Mouse (Mus musculus): Measurements from ENCODE around the gene Btbd16. TPM values are rescaled to one million over a fixed set of nuclear protein-coding genes. Genes with fewer than 3 reads are reported as not detected.

The Btbd16 gene
- polyA plus RNA-seq, 1 experiment from 2014 or later = not detected

- H3K27ac ChIP-seq (ENCODE audit: low read depth, low read length) = no peak overlapping the region
- H3K4me3 ChIP-seq (ENCODE audit: low read length) = no peak overlapping the region
- H3K4me2 ChIP-seq (replicated peaks; ENCODE audit: low read depth, low read length) = no peak overlapping the region
- peaks cover 6% of the 10 kb centered on the region for H3K4me1 ChIP-seq (ENCODE audit: control insufficient read depth, insufficient read depth, low read length)
- H3K9me3 ChIP-seq (ENCODE audit: control insufficient read depth, low read length) = no peaks in the 10 kb centered on the region
- H3K36me3 ChIP-seq (ENCODE audit: control insufficient read depth, insufficient read depth, low read length) = no peaks in the 10 kb centered on the region
- H3K27me3 ChIP-seq (ENCODE audit: control insufficient read depth, insufficient read depth, low read length) = no peaks in the 10 kb centered on the region
- WGBS = 82% methylated on average over 12 of the region's 12 CpGs
- peak; percentile 57; the same call in 1 of the 2 replicates for ATAC-seq (ENCODE audit: low FRiP score, low TSS enrichment)
- no peak overlapping the region for H3K9ac ChIP-seq (ENCODE audit: low read depth, low read length)
These were observed 12.2 kb downstream of the Btbd16 start for GRCm38 (mm10) chr7:130785923-130786575.

DNA sequence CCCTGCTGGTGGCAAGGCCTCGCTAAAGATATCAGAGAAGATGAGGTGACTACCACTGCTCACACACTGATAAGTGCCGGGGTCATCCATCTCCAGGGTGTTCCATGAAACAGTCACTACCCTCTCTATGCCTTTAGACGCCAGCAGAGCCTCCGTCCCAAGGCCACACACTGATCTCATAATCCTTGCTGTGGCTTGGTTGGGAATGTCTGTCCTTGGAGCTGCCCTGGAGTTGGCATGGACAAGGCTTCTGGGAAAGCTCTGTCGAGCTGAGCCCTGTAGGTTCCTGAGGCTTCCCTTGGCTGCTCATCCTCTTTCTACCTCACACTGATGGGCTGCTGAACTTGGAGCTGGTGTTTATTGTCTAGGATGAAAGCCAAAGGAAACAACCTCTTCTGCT is 12.8 kb downstream of the Btbd16 start:
- 88% methylated on average over 5 of the region's 5 CpGs for WGBS
- ATAC-seq (ENCODE audit: low FRiP score, low TSS enrichment) = no peak
- H3K4me2 ChIP-seq (replicated peaks; ENCODE audit: low read depth, low read length) = no peak overlapping the region

DNA sequence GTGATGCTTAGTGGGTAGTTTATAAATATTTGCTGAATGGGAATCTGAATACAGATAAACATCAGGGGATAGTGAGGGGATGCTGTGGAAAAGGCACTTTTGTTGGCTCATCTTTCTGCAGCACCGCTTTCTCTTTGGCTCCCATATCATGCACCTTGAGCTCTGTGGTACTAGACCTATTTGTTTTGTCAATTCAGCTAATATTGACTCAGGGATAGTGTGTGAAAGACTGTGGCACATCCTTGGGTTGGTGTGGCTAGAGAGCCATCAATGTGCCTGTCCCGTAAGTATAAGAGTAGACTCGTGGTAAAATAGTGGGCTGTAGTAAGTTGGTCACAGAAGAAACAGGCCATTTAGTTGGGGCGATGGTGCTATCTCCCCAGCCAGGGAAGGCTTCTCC is 13.7 kb downstream of the Btbd16 start:
- ATAC-seq (ENCODE audit: low FRiP score, low TSS enrichment) = no peak
- H3K4me3 ChIP-seq (ENCODE audit: low read length) = no peak overlapping the region
- H3K4me1 ChIP-seq (ENCODE audit: control insufficient read depth, insufficient read depth, low read length) = peaks cover 6% of the 10 kb centered on the region
- H3K9ac ChIP-seq (ENCODE audit: low read depth, low read length) = no peak overlapping the region
- H3K9me3 ChIP-seq (ENCODE audit: control insufficient read depth, low read length) = no peaks in the 10 kb centered on the region
- H3K27ac ChIP-seq (ENCODE audit: low read depth, low read length) = no peak overlapping the region
- H3K36me3 ChIP-seq (ENCODE audit: control insufficient read depth, insufficient read depth, low read length) = no peaks in the 10 kb centered on the region
- no peaks in the 10 kb centered on the region for H3K27me3 ChIP-seq (ENCODE audit: control insufficient read depth, insufficient read depth, low read length)
- WGBS = 95% methylated on average over 4 of the region's 4 CpGs
- H3K4me2 ChIP-seq (replicated peaks; ENCODE audit: low read depth, low read length) = no peak overlapping the region

More for the DNA sequence above, 12.8 kb downstream of the Btbd16 start:
- H3K27me3 ChIP-seq (ENCODE audit: control insufficient read depth, insufficient read depth, low read length) = no peaks in the 10 kb centered on the region
- H3K27ac ChIP-seq (ENCODE audit: low read depth, low read length) = no peak overlapping the region
- no peaks in the 10 kb centered on the region for H3K9me3 ChIP-seq (ENCODE audit: control insufficient read depth, low read length)
- no peak overlapping the region for H3K9ac ChIP-seq (ENCODE audit: low read depth, low read length)
- no peaks in the 10 kb centered on the region for H3K36me3 ChIP-seq (ENCODE audit: control insufficient read depth, insufficient read depth, low read length)
- peaks cover 6% of the 10 kb centered on the region for H3K4me1 ChIP-seq (ENCODE audit: control insufficient read depth, insufficient read depth, low read length)
- no peak overlapping the region for H3K4me3 ChIP-seq (ENCODE audit: low read length)

DNA sequence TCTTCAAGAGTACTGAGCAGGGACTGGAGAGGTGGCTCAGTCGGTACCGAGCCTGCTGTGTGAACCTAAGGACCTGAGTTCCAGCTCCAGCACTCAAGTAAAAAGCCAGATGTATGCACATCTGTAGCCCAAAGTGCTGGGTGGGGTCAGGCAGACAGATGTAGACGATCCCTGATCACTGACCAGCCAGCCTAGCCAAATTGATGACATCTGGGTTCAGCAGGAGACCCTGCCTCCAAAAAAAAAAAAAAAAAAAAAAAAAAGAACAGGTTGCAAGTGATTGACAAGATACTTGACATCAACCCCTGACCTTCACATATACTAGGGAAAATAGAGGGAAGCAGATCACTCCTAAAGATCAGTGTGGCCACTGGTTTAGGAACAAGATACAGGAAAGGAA is 15.1 kb downstream of the Btbd16 start:
- Histone ChIP-seq H3K27me3 (ENCODE audit: control insufficient read depth, insufficient read depth, low read length) (no peaks in the 10 kb centered on the region), H3K36me3 (ENCODE audit: control insufficient read depth, insufficient read depth, low read length) (no peaks in the 10 kb centered on the region), H3K4me2 (replicated peaks; ENCODE audit: low read depth, low read length) (no peak overlapping the region), H3K9me3 (ENCODE audit: control insufficient read depth, low read length) (no peaks in the 10 kb centered on the region), H3K27ac (ENCODE audit: low read depth, low read length) (no peak overlapping the region), H3K4me3 (ENCODE audit: low read length) (no peak overlapping the region), H3K9ac (ENCODE audit: low read depth, low read length) (no peak overlapping the region), H3K4me1 (ENCODE audit: control insufficient read depth, insufficient read depth, low read length) (peaks cover 6% of the 10 kb centered on the region)
- no peak for ATAC-seq (ENCODE audit: low FRiP score, low TSS enrichment)
- 83% methylated on average over 3 of the region's 3 CpGs for WGBS

GRCm38 (mm10) chr7:130789456-130789855 is 15.6 kb downstream of the Btbd16 start:
- no peak overlapping the region for H3K27ac ChIP-seq (ENCODE audit: low read depth, low read length)
- peak; percentile 55; the same call in 1 of the 2 replicates for ATAC-seq (ENCODE audit: low FRiP score, low TSS enrichment)

DNA sequence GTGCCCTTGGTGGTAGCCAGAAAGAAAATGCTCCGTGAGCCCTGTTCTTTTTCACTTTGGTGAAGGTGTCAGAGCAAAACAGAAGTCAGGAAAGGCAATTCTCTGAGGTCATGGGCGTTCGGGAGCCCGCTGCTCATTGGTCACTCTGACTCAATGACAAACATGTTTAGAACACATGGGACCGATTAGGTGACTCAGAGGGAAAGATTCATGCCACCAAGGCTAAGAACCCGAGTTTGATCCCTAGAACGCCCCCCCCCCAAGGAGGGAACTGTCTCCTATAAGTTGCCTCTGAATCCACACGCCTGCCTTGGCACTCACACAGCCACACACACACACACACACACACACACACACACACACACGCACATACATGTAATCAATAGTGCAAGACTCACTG is 19.8 kb downstream of the Btbd16 start:
- Histone ChIP-seq H3K36me3 (ENCODE audit: control insufficient read depth, insufficient read depth, low read length) (no peaks in the 10 kb centered on the region), H3K27ac (ENCODE audit: low read depth, low read length) (no peak overlapping the region), H3K4me3 (ENCODE audit: low read length) (no peak overlapping the region), H3K4me2 (replicated peaks; ENCODE audit: low read depth, low read length) (no peak overlapping the region), H3K9ac (ENCODE audit: low read depth, low read length) (no peak overlapping the region), H3K27me3 (ENCODE audit: control insufficient read depth, insufficient read depth, low read length) (no peaks in the 10 kb centered on the region), H3K9me3 (ENCODE audit: control insufficient read depth, low read length) (no peaks in the 10 kb centered on the region), H3K4me1 (ENCODE audit: control insufficient read depth, insufficient read depth, low read length) (no peaks in the 10 kb centered on the region; the same call in 1 of the 2 replicates)
- ATAC-seq (ENCODE audit: low FRiP score, low TSS enrichment) = no peak
- 86% methylated on average over 9 of the region's 9 CpGs for WGBS

More at GRCm38 (mm10) chr7:130789456-130789855, 15.6 kb downstream of the Btbd16 start:
- H3K4me3 ChIP-seq (ENCODE audit: low read length) = no peak overlapping the region
- H3K36me3 ChIP-seq (ENCODE audit: control insufficient read depth, insufficient read depth, low read length) = no peaks in the 10 kb centered on the region
- 53% methylated on average over 7 of the region's 7 CpGs for WGBS
- H3K4me2 ChIP-seq (replicated peaks; ENCODE audit: low read depth, low read length) = no peak overlapping the region
- H3K9ac ChIP-seq (ENCODE audit: low read depth, low read length) = no peak overlapping the region
- H3K9me3 ChIP-seq (ENCODE audit: control insufficient read depth, low read length) = no peaks in the 10 kb centered on the region
- H3K27me3 ChIP-seq (ENCODE audit: control insufficient read depth, insufficient read depth, low read length) = no peaks in the 10 kb centered on the region
- H3K4me1 ChIP-seq (ENCODE audit: control insufficient read depth, insufficient read depth, low read length) = peaks cover 6% of the 10 kb centered on the region

DNA sequence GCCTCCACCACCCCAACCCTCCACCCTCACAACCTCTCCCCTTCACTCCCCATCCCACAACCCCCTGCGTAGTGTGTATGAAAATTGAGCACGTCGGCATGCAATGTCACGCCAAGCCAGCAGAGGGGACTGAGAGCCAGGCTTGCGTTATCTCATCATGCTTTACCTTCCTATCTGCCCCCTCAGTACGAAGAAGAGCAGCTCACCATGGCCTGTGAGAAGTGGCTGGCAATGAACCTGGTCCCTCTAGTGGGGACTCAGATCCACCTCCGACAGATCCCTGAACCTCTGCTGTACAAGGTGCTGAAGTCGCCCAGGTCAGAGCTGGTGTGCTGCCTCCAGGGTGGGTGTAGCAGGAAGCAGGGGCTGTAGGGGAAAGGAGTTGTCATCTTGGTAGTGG is 22.9 kb downstream of the Btbd16 start:
- 72% methylated on average over 8 of the region's 8 CpGs for WGBS
- Histone ChIP-seq H3K9me3 (ENCODE audit: control insufficient read depth, low read length) (no peaks in the 10 kb centered on the region), H3K4me1 (ENCODE audit: control insufficient read depth, insufficient read depth, low read length) (no peaks in the 10 kb centered on the region), H3K9ac (ENCODE audit: low read depth, low read length) (no peak overlapping the region), H3K4me2 (replicated peaks; ENCODE audit: low read depth, low read length) (no peak overlapping the region), H3K27me3 (ENCODE audit: control insufficient read depth, insufficient read depth, low read length) (no peaks in the 10 kb centered on the region), H3K36me3 (ENCODE audit: control insufficient read depth, insufficient read depth, low read length) (no peaks in the 10 kb centered on the region), H3K4me3 (ENCODE audit: low read length) (no peak overlapping the region), H3K27ac (ENCODE audit: low read depth, low read length) (no peak overlapping the region)
- no peak for ATAC-seq (ENCODE audit: low FRiP score, low TSS enrichment)

DNA sequence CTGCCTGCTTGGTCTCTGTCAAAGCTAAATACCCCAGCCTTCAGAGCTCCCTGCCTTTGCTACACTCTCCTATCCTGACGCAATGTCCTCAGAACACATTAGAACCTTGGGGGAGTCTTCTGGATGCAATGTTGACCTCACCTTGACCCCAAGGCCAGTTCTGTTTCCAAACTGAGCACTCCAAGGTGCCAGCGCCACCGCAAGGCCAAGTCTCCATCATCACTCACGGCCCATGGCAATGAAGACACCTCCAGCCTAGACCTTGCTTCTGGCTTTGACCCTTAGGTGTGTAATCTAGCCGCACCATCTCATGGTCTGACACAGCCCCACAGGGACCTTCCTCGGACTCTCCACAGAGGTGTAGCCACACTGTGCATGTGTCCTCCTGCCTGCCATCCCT is 23.7 kb downstream of the Btbd16 start:
- Histone ChIP-seq H3K27me3 (ENCODE audit: control insufficient read depth, insufficient read depth, low read length) (no peaks in the 10 kb centered on the region), H3K27ac (ENCODE audit: low read depth, low read length) (no peak overlapping the region), H3K36me3 (ENCODE audit: control insufficient read depth, insufficient read depth, low read length) (no peaks in the 10 kb centered on the region), H3K4me2 (replicated peaks; ENCODE audit: low read depth, low read length) (no peak overlapping the region), H3K4me1 (ENCODE audit: control insufficient read depth, insufficient read depth, low read length) (no peaks in the 10 kb centered on the region), H3K9me3 (ENCODE audit: control insufficient read depth, low read length) (no peaks in the 10 kb centered on the region), H3K4me3 (ENCODE audit: low read length) (no peak overlapping the region), H3K9ac (ENCODE audit: low read depth, low read length) (no peak overlapping the region)
- no peak for ATAC-seq (ENCODE audit: low FRiP score, low TSS enrichment)
- WGBS = 87% methylated on average over 6 of the region's 6 CpGs

DNA sequence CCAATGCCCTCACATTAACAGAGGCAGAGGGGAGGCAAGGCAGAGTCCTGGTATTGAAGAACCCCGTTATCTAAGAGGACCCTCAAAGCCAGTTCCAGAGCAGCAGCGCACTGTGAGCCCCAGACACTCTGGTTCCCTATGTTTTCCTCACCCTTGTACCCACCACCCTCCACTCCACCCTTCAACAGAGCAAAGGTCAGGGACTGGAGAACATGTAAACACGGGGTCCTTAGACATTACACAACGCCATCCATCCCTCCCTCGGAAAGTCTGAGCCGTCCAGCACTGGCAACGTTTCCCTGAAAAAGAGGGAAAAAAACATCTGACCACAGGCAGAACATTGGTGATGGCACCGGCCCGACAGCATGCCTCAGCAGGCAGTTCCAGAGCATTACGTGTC is 25.5 kb downstream of the Btbd16 start:
- no peak overlapping the region for H3K4me2 ChIP-seq (replicated peaks; ENCODE audit: low read depth, low read length)
- H3K27ac ChIP-seq (ENCODE audit: low read depth, low read length) = no peak overlapping the region
- no peaks in the 10 kb centered on the region for H3K9me3 ChIP-seq (ENCODE audit: control insufficient read depth, low read length)
- no peak overlapping the region for H3K9ac ChIP-seq (ENCODE audit: low read depth, low read length)
- no peaks in the 10 kb centered on the region for H3K4me1 ChIP-seq (ENCODE audit: control insufficient read depth, insufficient read depth, low read length)
- H3K27me3 ChIP-seq (ENCODE audit: control insufficient read depth, insufficient read depth, low read length) = no peaks in the 10 kb centered on the region
- no peak for ATAC-seq (ENCODE audit: low FRiP score, low TSS enrichment)
- H3K4me3 ChIP-seq (ENCODE audit: low read length) = no peak overlapping the region
- H3K36me3 ChIP-seq (ENCODE audit: control insufficient read depth, insufficient read depth, low read length) = no peaks in the 10 kb centered on the region
- 81% methylated on average over 10 of the region's 10 CpGs for WGBS
